Mouse (Mus musculus): ENCODE measurements around the gene Ogfrl1.
"Not testable (repeated sequence)": the region's sequence is repeated elsewhere in the genome, so short reads cannot be mapped to it uniquely, and the experiment has no call there.

Gene Ogfrl1

GRCm38 (mm10) chr1:23397623-23398022 lies at the start of gene Ogfrl1:
Ogfrl1 (minus strand) TSS chr1:23397772.
- no peak for DNase-seq (ENCODE audit: low spot score in 2 of 2)

- no peak for DNase-seq (ENCODE audit: low spot score in 2 of 2)
Observed at GRCm38 (mm10) chr1:23445736-23446424, 48.3 kb upstream of the Ogfrl1 start.

DNA sequence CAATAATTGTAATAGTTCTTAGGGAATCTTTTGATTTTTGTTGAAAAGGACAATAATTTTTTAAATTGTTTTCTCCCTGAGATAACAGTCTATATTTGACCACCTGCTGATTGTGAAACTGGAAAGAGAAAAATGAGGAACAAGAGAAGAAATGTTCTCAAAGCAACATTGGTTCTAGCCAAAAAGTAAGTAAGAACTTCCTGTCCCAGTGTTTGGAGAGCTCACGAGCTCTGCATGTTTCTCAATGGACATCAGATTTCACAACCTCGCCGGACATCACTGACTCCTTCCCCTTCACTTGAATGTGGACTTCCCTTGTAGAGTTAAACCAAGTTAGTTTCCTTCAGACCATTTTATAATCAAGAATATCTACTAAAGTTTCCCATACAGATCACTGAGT lies 36.0 kb upstream of the Ogfrl1 start:
- DNase-seq (ENCODE audit: low spot score in 2 of 2), result peak; percentile 27 to 29

- no peak for DNase-seq (ENCODE audit: low spot score in 2 of 2)
Observed at GRCm38 (mm10) chr1:23426447-23426846, 28.9 kb upstream of the Ogfrl1 start.

DNA sequence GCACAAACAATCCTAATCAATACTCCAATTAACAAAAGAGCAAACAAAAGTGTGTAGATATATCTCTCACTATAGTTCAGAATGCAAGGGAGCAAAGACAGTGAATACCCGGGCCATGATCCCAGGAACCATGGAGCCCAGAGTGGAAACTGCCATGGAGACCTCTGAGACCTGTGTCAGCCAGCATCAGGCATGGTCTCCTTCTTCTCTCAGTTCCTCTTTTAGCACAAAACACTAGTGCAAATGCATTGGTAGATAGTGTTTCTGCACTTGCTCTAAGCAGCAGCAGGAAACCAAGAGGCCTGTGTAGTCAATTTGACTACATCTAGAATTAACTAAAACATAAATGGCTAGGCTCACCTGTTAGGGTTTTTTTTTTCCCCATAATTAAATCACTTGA lies 21.4 kb upstream of the Ogfrl1 start:
- no peak for DNase-seq (ENCODE audit: low spot score in 2 of 2)

- no peak for DNase-seq (ENCODE audit: low spot score in 2 of 2)
Observed at GRCm38 (mm10) chr1:23418059-23418458, 20.5 kb upstream of the Ogfrl1 start.

GRCm38 (mm10) chr1:23417562-23417961 lies 20.0 kb upstream of the Ogfrl1 start:
- no peak for DNase-seq (ENCODE audit: low spot score in 2 of 2)

GRCm38 (mm10) chr1:23411533-23411932 lies 14.0 kb upstream of the Ogfrl1 start:
- DNase-seq (ENCODE audit: low spot score in 2 of 2), result no peak

GRCm38 (mm10) chr1:23409960-23410359 lies 12.4 kb upstream of the Ogfrl1 start:
- no peak for DNase-seq (ENCODE audit: low spot score in 2 of 2)

GRCm38 (mm10) chr1:23402401-23402800 lies 4.8 kb upstream of the Ogfrl1 start:
- DNase-seq (ENCODE audit: low spot score in 2 of 2), result no peak

DNA sequence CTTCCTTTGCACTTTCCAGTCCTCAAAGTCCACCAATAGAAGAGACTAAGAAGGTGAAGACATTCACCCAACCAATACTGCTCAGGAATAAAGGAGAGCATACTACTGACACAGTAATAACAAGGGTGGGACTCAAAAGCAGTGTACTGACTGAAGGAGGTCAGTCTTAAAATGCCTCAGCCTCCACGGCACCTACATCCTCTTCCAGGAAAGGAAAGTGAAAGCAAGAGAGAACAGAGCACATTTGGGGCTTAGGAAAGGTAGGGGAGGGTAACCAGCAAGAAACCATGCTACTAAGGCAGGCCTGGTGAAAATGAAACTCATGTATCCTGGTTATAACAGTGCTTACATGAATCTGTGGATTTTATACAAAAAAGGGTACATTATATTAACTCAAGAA lies 2.0 kb upstream of the Ogfrl1 start:
- no peak for DNase-seq (ENCODE audit: low spot score in 2 of 2)

- DNase-seq (ENCODE audit: low spot score in 2 of 2), result not testable (repeated sequence)
Observed at GRCm38 (mm10) chr1:23394356-23394755, 3.2 kb downstream of the Ogfrl1 start.

- DNase-seq (ENCODE audit: low spot score in 2 of 2), result no peak
Observed at GRCm38 (mm10) chr1:23391744-23392143, 5.8 kb downstream of the Ogfrl1 start.

DNA sequence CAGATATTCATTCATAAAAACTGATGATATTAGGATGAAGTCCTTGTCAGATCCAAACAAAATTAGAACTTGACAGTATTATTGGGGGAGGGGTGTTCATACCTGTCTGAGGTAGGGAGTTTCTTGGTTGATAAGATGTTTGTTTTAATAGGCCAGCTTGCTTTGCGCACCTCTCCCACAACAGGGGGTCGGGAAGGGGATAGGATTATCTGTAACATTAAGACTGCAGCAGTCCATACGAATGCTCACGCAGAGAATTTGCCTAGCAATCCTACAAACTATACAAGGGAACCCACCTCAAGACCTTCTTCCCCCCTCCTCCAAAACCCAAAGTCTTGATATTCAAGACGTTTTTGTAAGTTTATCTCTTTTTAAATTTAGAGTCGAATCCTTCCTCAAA lies 13.2 kb downstream of the Ogfrl1 start:
- DNase-seq (ENCODE audit: low spot score in 2 of 2), result no peak

- peak; percentile 99 for DNase-seq (ENCODE audit: low spot score in 2 of 2)
Observed at GRCm38 (mm10) chr1:23382806-23383653, 14.5 kb downstream of the Ogfrl1 start.

DNA sequence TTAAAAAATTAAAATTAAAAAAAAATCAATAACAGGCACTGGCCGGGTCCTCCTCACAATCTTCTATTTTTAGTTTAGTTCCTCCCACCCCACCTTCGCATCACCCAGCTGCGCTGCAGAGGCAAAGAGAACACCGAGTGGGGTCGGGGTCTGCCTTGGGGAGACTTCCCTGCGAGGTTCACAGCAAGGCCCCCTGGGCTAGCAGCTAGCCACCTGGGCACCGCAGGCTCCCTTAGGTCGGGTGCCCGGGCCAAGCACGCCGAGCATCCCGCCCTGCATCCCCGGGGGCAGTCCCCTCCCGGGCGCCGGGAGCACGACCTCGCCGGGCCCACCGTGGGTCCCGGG lies 15.1 kb downstream of the Ogfrl1 start:
- peak in 1 of 2 experiments; percentile 11 for DNase-seq (ENCODE audit: low spot score in 2 of 2)

GRCm38 (mm10) chr1:23382037-23382436 lies 15.5 kb downstream of the Ogfrl1 start:
- no peak for DNase-seq (ENCODE audit: low spot score in 2 of 2)

- DNase-seq (ENCODE audit: low spot score in 2 of 2), result peak; percentile 51 to 60
Observed at GRCm38 (mm10) chr1:23379911-23380740, 17.4 kb downstream of the Ogfrl1 start.

DNA sequence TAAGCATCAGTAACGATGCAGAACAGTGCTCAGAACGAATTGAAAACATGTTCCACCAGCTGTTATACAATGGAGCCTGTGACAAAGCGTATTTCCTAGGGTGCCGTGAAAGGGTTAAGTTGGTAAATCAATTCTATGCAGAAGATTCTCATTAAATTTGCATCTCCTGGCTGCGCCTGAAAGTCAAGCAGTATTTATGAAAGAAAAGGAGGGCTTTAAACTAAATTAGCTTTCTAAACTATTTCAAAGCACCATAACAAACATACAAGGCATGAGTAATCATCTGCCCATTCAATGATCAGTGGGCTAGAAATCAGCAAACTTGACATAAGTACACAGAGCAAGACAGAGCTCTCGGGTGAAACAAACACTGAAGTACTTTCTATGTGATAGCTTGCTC lies 18.3 kb downstream of the Ogfrl1 start:
- DNase-seq (ENCODE audit: low spot score in 2 of 2), result no peak

GRCm38 (mm10) chr1:23377572-23377971 lies 20.0 kb downstream of the Ogfrl1 start:
- no peak for DNase-seq (ENCODE audit: low spot score in 2 of 2)

DNA sequence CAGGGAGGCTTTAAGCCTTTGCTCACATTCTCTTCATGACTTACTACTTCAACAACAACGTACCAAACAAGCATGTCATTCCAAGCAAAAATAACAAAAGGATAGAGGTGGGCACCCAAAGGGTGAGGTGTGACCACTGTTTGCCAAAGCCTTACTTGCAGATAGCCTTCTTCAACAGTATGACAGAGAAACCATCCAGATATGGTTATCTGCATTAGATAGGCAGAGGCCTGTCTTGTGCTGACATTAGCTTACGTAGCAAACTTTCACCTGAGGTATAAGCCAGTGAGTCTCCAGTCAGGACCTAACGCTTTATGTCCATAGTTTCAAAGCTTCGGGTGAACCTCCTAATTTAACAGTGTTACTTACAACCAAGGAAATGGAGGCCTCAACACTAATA lies 23.4 kb downstream of the Ogfrl1 start:
- no peak for DNase-seq (ENCODE audit: low spot score in 2 of 2)

DNA sequence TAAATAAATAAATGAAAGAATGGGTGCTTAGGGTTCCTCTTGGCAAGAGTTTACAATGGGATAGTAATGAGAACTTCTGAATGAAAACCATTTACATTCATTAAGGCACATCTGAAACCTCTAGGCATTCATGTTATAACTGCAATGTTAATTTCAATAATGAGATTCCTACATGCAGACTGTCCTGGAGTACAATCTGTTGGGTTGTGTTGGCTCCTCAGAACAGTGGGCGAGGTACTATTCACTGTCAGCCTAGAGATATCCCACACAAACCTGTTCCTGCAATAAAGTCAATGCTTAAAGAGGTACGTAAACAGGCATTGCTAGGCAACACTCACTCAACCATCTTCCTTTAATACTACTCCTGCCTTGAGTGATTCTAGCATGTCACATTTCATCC lies 32.0 kb downstream of the Ogfrl1 start:
- DNase-seq (ENCODE audit: low spot score in 2 of 2), result no peak
